Mouse (Mus musculus) testis, adult 2 months (tissue): ENCODE results near the gene Ust. TPM values are rescaled to one million over a fixed set of nuclear protein-coding genes. Genes with fewer than 3 reads are reported as not detected.

Experiments
- H3K27ac ChIP-seq: fragments of 200-500 bp; 2 replicates; pipeline ENCODE4 v1.5.1; 2012; ENCODE audit warnings: low read depth, low read length; ENCODE audit not compliant: control insufficient read depth, insufficient read depth
- H3K27me3 ChIP-seq: fragments of 200-500 bp; 2 replicates; pipeline ENCODE4 v1.6.1; 2012; ENCODE audit warnings: mild to moderate bottlenecking, low read length, moderate library complexity; ENCODE audit not compliant: control insufficient read depth, insufficient read depth
- H3K36me3 ChIP-seq: fragments of 200-500 bp; 2 replicates; pipeline ENCODE4 v1.6.1; 2012; ENCODE audit warnings: mild to moderate bottlenecking, low read length; ENCODE audit not compliant: control insufficient read depth, insufficient read depth
- H3K4me1 ChIP-seq: fragments of 200-500 bp; 2 replicates; pipeline ENCODE4 v1.6.1; 2012; ENCODE audit warnings: low read length; ENCODE audit not compliant: control insufficient read depth, insufficient read depth
- H3K4me3 ChIP-seq: fragments of 200-500 bp; 2 replicates; pipeline ENCODE4 v1.5.1; 2012; ENCODE audit warnings: low read depth, mild to moderate bottlenecking, low read length, moderate library complexity, mixed read lengths; ENCODE audit not compliant: control insufficient read depth
- CTCF ChIP-seq: fragments of 200-500 bp; IDR thresholded peaks from 2 replicates; pipeline ENCODE4 v1.5.1; 2012; ENCODE audit warnings: low read depth, mild to moderate bottlenecking, inconsistent platforms, low read length, moderate library complexity; ENCODE audit not compliant: control insufficient read depth, insufficient read depth, insufficient replicate concordance
- POLR2A ChIP-seq: fragments of 200-500 bp; IDR thresholded peaks from 2 replicates; pipeline ENCODE4 v1.6.1; 2012; ENCODE audit warnings: low read depth, mild to moderate bottlenecking, inconsistent platforms, low read length, moderate library complexity; ENCODE audit not compliant: control insufficient read depth
- polyA plus RNA-seq: library from polyadenylated mRNA; depleted of rRNA; stranded (reverse); fragments of >200 nt; gene quantifications from 2 replicates; pipeline ENCODE4 v1.2.3, GENCODE M21; 2012

The Ust gene
- polyA plus RNA-seq, 1 experiment = 1.1 TPM

- H3K36me3 ChIP-seq = no peaks in the 10 kb centered on the region
- H3K4me1 ChIP-seq = no peaks in the 10 kb centered on the region
- no peak overlapping the region for H3K4me3 ChIP-seq
- no peak overlapping the region for H3K27ac ChIP-seq
- no peaks in the 10 kb centered on the region for H3K27me3 ChIP-seq
- TF ChIP-seq POLR2A (no peak), CTCF (no peak)
These were observed 103.2 kb downstream of the Ust start for GRCm38 (mm10) chr10:8415474-8415873.

GRCm38 (mm10) chr10:8415036-8415435 is 103.6 kb downstream of the Ust start:
- no peak overlapping the region for H3K4me3 ChIP-seq
- H3K36me3 ChIP-seq = no peaks in the 10 kb centered on the region
- no peaks in the 10 kb centered on the region for H3K27me3 ChIP-seq
- TF ChIP-seq CTCF (no peak), POLR2A (no peak)
- no peaks in the 10 kb centered on the region for H3K4me1 ChIP-seq
- no peak overlapping the region for H3K27ac ChIP-seq

- Histone ChIP-seq H3K27me3 (no peaks in the 10 kb centered on the region), H3K27ac (no peak overlapping the region), H3K4me3 (no peak overlapping the region), H3K4me1 (no peaks in the 10 kb centered on the region), H3K36me3 (no peaks in the 10 kb centered on the region)
- no peak for TF ChIP-seq POLR2A
- no peak for TF ChIP-seq CTCF
These were observed 113.5 kb downstream of the Ust start for GRCm38 (mm10) chr10:8405141-8405540.

GRCm38 (mm10) chr10:8392226-8392625 is 126.4 kb downstream of the Ust start:
- TF ChIP-seq POLR2A = no peak
- TF ChIP-seq CTCF = no peak
- Histone ChIP-seq H3K4me3 (no peak overlapping the region), H3K27me3 (no peaks in the 10 kb centered on the region), H3K4me1 (no peaks in the 10 kb centered on the region), H3K27ac (no peak overlapping the region), H3K36me3 (no peaks in the 10 kb centered on the region)

- no peaks in the 10 kb centered on the region for H3K36me3 ChIP-seq
- H3K27ac ChIP-seq = no peak overlapping the region
- H3K4me3 ChIP-seq = no peak overlapping the region
These were observed 127.3 kb downstream of the Ust start for GRCm38 (mm10) chr10:8391264-8391748.

GRCm38 (mm10) chr10:8388239-8388638 is 130.4 kb downstream of the Ust start:
- TF ChIP-seq CTCF = no peak
- no peak for TF ChIP-seq POLR2A
- H3K36me3 ChIP-seq = no peaks in the 10 kb centered on the region
- H3K27ac ChIP-seq = no peak overlapping the region
- no peaks in the 10 kb centered on the region for H3K4me1 ChIP-seq
- H3K4me3 ChIP-seq = no peak overlapping the region
- H3K27me3 ChIP-seq = no peaks in the 10 kb centered on the region

More at GRCm38 (mm10) chr10:8391264-8391748, 127.3 kb downstream of the Ust start:
- Histone ChIP-seq H3K4me1 (no peaks in the 10 kb centered on the region), H3K27me3 (no peaks in the 10 kb centered on the region)
- TF ChIP-seq CTCF = no peak
- TF ChIP-seq POLR2A = no peak

GRCm38 (mm10) chr10:8369894-8370500 is 148.6 kb downstream of the Ust start:
- no peak for TF ChIP-seq CTCF
- TF ChIP-seq POLR2A = no peak
- H3K27me3 ChIP-seq = no peaks in the 10 kb centered on the region
- no peaks in the 10 kb centered on the region for H3K36me3 ChIP-seq
- no peak overlapping the region for H3K4me3 ChIP-seq
- H3K4me1 ChIP-seq = no peaks in the 10 kb centered on the region
- H3K27ac ChIP-seq = no peak overlapping the region
